Mouse (Mus musculus): ENCODE results near the gene Lasp1. TPM values are rescaled to one million over a fixed set of nuclear protein-coding genes. Genes with fewer than 3 reads are reported as not detected.
A peak's percentile ranks its signal among the peaks of the same experiment; 100 is the strongest.

Lasp1 gene
- polyA plus RNA-seq, 1 experiment from 2014 or later, result 31.4 TPM

DNA sequence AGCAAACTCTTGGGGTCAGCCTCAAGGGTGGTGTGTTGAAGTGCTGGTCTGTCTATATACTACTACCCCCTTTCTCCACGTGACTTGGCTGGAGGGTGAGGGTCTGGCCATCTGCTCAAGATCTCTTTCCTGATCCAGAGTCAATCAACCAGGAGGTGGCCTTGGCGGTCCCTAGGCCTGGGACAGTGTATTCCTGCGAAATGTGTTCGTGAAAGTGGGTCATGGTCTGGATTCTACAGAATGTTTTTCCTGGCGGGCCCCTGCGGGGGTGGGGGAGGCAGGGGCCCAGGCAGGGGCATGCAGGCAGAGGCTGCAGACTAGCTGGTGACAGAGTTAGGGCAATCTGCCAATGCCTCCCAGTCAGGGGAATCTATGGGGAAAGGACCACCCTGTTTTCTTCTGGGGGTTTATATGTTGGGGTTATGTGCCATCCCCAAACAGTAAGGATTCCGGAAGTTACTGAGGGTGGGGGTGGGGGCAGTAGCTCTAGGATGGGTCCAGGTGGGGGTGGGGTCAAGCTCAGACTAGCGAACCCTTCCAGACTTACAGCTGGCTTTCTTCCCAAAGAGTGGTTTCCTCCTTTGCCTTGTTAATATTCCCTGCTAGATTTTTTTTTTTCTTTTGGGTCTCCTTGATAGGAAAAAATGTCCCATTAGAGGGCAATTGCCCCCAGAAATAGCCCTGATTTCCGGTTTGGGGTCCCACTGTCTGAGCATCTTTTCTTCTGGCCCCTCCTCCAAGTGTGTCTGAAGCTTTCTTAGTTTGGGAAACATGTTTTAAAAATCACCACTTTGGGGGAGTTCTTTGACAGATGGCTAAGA is 6.3 kb downstream of the Lasp1 start:
- Histone ChIP-seq H3K4me3 (replicated peaks) (no peak overlapping the region), H3K36me3 (replicated peaks) (peaks cover 6% of the 10 kb centered on the region; the same call in 1 of the 2 replicates), H3K9ac (no peak overlapping the region), H3K4me2 (peak overlapping the region; percentile 11; the same call in 1 of the 2 replicates), H3K27ac (replicated peaks) (peak overlapping the region; percentile 45; the same call in 1 of the 2 replicates), H3K27me3 (peaks cover 8% of the 10 kb centered on the region), H3K4me1 (replicated peaks) (peaks cover 92% of the 10 kb centered on the region), H3K9me3 (replicated peaks) (no peaks in the 10 kb centered on the region)
- WGBS (ENCODE audit: insufficient replicate concordance), result 34% methylated on average over 9 of the region's 9 CpGs
- ATAC-seq (ENCODE audit: insufficient read depth), result no peak

DNA sequence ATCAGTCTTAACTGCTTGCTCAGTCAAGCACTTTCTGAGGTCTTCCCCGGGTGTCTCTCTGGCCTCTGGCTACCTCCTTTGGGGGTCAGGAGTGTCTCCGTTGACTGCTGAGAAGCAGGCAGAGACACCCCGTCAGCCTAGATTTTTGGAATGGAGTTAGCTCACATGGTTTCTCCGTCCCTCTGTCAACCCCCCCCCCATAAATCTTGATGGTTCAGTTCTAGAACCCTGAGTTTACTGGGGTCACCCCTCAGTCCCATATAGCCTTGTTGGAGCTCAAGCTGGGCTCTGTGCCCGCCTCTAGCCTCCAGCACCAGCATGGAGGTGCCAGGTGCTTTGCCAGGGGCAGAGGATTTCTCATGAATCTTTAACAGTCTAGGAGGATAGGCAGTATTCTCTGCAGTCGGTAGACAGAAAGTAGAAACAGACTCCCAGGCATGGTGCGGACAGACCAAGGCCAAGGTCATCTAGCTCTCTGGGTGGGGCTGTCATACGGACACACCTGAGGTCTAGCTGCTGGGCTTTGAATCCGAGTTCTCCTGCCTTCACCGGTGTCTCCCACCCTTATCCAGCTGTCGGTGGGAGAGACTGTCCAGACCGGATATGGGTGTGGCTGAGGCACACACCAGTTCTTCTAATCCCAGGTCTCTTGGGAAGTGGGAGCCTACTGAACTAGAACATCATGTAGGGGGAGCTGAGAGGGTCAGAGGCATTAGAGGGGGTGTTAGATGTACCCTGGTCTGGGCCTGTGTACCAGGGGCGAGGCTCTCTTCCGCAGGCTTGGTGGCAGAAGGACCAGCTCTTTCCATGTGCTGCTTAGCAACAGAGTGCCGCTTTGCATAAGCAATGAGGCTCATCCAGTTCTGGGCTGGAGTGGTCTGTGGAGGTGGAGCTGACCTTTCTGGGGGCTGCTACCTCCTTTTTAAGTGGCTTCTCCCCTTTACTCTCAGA is 7.1 kb downstream of the Lasp1 start:
- Histone ChIP-seq H3K9me3 (replicated peaks) (no peaks in the 10 kb centered on the region), H3K27ac (replicated peaks) (peak overlapping the region; percentile 45), H3K4me2 (no peak overlapping the region), H3K4me3 (replicated peaks) (no peak overlapping the region), H3K9ac (no peak overlapping the region), H3K4me1 (replicated peaks) (peaks cover 92% of the 10 kb centered on the region), H3K27me3 (peaks cover under 1% of the 10 kb centered on the region; the same call in 1 of the 2 replicates), H3K36me3 (replicated peaks) (peaks cover 6% of the 10 kb centered on the region; the same call in 1 of the 2 replicates)
- WGBS (ENCODE audit: insufficient replicate concordance), result 54% methylated on average over 15 of the region's 15 CpGs
- ATAC-seq (ENCODE audit: insufficient read depth), result no peak

DNA sequence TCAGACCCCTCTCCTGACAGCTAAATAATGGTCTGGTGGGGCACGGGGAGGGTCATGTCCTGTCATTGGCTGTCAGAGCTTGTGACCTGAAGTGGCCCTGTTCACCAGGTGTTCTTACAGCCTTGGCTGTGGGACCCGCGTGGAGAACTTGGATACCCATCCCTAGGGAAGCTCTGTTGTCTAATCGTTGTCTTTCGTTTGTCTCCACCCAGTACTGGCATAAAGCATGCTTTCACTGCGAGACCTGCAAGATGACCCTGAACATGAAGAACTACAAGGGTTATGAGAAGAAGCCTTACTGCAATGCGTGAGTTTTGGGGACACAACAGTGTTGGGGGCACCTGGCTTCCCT is 7.8 kb downstream of the Lasp1 start:
- 72% methylated on average over 7 of the region's 7 CpGs for WGBS (ENCODE audit: insufficient replicate concordance)
- Histone ChIP-seq H3K4me1 (replicated peaks) (peaks cover 91% of the 10 kb centered on the region), H3K27ac (replicated peaks) (no peak overlapping the region), H3K9ac (no peak overlapping the region), H3K36me3 (replicated peaks) (peaks cover 6% of the 10 kb centered on the region; the same call in 1 of the 2 replicates), H3K4me3 (replicated peaks) (no peak overlapping the region), H3K9me3 (replicated peaks) (no peaks in the 10 kb centered on the region), H3K4me2 (no peak overlapping the region), H3K27me3 (no peaks in the 10 kb centered on the region)
- no peak for ATAC-seq (ENCODE audit: insufficient read depth)

DNA sequence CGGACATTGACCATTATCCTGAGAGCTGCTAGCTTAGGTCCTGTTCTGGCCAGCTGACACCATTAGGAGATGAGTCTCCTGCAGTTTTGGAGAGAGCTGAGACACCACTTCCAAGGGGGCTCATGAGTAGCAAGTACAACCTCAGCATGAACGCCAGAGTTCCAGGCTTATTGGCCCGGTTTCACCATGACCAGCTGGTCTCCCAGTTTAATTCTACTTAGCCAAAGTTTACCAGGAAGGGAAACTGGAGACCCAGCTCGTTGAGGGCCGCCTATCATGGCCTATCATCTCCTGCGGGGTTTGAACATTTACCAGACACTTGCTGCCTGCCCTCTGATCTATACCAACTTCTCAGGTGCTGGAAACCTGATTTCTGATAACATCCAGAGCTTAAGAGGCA is 8.8 kb downstream of the Lasp1 start:
- Histone ChIP-seq H3K4me1 (replicated peaks) (peaks cover 88% of the 10 kb centered on the region), H3K4me2 (no peak overlapping the region), H3K9ac (no peak overlapping the region), H3K9me3 (replicated peaks) (no peaks in the 10 kb centered on the region), H3K27me3 (no peaks in the 10 kb centered on the region), H3K27ac (replicated peaks) (no peak overlapping the region; the same call in 1 of the 2 replicates), H3K36me3 (replicated peaks) (peaks cover 6% of the 10 kb centered on the region; the same call in 1 of the 2 replicates), H3K4me3 (replicated peaks) (no peak overlapping the region)
- WGBS (ENCODE audit: insufficient replicate concordance), result 36% methylated on average over 6 of the region's 6 CpGs
- ATAC-seq (ENCODE audit: insufficient read depth), result no peak

DNA sequence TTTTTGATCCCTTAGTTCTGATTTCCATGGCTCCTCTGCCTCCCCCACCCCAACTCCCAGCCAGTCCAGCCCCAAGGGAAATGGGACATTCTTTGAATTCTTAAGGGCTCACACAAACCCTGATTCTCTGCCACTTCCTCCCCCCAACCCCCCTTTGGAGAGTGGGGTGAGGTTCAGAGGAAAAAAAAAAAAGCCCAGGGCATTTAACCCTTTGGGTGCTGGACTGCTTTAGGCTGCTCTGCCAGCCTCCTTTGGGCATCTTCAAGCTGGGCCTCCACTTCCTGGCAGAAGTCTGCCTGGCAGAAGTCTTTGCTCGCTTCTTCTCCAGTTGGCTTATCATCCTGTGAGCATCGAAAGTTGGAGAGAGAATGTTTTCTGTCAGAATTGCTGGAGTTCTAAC is 9.3 kb downstream of the Lasp1 start:
- Histone ChIP-seq H3K9me3 (replicated peaks) (no peaks in the 10 kb centered on the region), H3K4me3 (replicated peaks) (no peak overlapping the region), H3K27ac (replicated peaks) (no peak overlapping the region), H3K27me3 (no peaks in the 10 kb centered on the region), H3K9ac (no peak overlapping the region), H3K4me1 (replicated peaks) (peaks cover 88% of the 10 kb centered on the region), H3K36me3 (replicated peaks) (peaks cover 6% of the 10 kb centered on the region; the same call in 1 of the 2 replicates), H3K4me2 (no peak overlapping the region)
- no peak for ATAC-seq (ENCODE audit: insufficient read depth)
- 42% methylated on average over 2 of the region's 2 CpGs for WGBS (ENCODE audit: insufficient replicate concordance)

DNA sequence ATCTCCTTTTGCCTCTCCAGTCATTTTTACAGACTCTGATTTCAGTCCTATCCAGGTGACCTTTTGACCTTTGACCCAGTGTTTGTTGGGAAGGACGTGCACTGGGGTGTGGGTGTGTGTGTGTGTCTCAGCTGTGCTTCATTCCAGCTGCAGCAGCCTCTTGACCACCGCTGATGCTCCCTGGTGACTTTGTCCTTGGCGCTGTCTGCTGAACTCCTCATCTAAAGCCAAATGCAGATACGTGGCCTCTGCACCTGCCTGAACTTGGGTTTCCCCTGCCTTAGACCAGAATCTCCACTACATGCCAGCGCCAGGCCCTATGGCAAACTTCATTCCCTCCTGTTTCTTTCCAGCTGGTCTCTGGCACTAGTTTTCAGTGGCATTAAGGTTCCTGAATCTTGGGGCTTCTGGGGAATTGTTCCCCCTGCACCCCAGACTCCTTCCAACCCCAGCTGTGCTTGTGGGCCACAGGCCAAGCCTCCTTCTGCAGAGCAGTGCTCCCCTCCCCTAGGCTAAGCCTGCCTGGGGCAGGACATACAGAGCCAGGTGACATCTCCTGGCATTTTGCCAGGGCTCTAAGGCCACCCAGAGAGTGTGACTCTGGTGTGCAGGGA is 9.9 kb downstream of the Lasp1 start:
- WGBS (ENCODE audit: insufficient replicate concordance), result 56% methylated on average over 5 of the region's 5 CpGs
- Histone ChIP-seq H3K9ac (no peak overlapping the region), H3K27ac (replicated peaks) (peak overlapping the region; percentile 24; the same call in 1 of the 2 replicates), H3K9me3 (replicated peaks) (no peaks in the 10 kb centered on the region), H3K36me3 (replicated peaks) (peaks cover 6% of the 10 kb centered on the region; the same call in 1 of the 2 replicates), H3K4me2 (no peak overlapping the region), H3K4me3 (replicated peaks) (no peak overlapping the region), H3K27me3 (no peaks in the 10 kb centered on the region), H3K4me1 (replicated peaks) (peaks cover 88% of the 10 kb centered on the region)
- no peak for ATAC-seq (ENCODE audit: insufficient read depth)

DNA sequence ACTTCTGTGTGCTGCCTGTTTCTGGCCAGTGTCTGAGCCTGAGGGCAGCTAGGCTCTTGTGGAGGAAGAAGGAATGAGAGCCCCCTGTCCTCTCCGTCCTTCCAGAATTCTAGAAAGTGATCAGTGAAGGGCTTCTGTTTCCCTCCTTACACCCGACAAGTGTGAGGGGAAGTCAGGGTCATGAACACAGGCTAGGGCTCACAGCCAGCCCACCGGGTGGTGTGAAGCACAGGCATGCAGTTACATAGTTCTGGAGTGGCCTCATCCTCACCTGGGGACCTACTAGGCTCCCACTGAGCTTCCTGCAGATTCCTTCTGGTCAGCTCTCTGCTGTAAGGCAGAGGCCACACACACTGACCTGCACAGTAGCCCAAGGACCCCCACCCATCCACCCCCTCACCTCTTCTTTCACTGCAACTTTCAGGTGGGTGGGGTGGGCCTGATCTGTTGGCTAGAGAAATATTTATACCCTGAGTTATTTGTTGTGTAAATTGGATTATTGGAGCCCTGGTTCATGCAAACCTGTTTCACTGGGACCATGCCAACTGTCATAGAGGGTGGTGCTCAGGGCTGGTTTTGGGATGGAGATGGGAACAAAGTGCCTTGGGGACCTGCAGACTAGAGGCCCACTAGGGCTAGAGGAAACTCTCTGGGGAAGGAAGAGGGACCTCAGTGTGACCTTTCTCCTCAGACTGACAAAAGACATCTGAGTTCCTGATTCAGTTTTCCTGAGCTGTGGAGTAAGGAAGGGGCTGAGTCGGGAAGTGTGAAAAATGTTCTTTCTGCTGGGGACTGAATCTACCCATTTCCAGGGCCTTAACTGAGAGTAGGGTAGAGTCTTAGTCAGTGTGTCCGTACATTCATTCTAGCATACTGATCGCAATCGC is 10.7 kb downstream of the Lasp1 start:
- H3K4me3 ChIP-seq (replicated peaks), result no peak overlapping the region
- H3K27ac ChIP-seq (replicated peaks), result peak overlapping the region; percentile 24; the same call in 1 of the 2 replicates
- H3K36me3 ChIP-seq (replicated peaks), result peaks cover 6% of the 10 kb centered on the region; the same call in 1 of the 2 replicates
- no peak for ATAC-seq (ENCODE audit: insufficient read depth)
- WGBS (ENCODE audit: insufficient replicate concordance), result 52% methylated on average over 7 of the region's 7 CpGs
- H3K4me1 ChIP-seq (replicated peaks), result peaks cover 87% of the 10 kb centered on the region
- no peak overlapping the region for H3K4me2 ChIP-seq
- H3K27me3 ChIP-seq, result no peaks in the 10 kb centered on the region
- no peak overlapping the region for H3K9ac ChIP-seq
- H3K9me3 ChIP-seq (replicated peaks), result no peaks in the 10 kb centered on the region

DNA sequence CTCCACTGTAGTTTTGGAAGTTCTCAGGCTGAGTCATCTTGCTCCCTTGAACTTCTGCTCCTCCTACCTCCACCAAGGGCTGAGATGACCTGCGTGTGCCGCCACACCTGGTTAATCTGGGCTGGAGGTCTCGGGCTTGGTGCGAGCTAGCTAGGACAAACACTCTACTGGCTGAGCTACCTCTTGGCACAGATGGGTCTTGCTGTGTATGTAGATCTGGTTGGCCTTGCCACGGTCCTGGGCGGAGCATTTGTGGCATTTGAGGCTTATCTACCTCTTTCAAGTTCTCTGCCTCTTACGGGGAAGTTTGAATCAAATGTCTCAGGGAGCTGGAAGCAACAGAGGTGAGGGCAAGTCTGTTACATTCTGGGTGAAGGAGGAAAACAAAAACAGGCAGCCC is 11.6 kb downstream of the Lasp1 start:
- no peak overlapping the region for H3K4me3 ChIP-seq (replicated peaks)
- no peak overlapping the region for H3K9ac ChIP-seq
- H3K27me3 ChIP-seq, result no peaks in the 10 kb centered on the region
- no peaks in the 10 kb centered on the region for H3K9me3 ChIP-seq (replicated peaks)
- WGBS (ENCODE audit: insufficient replicate concordance), result 47% methylated on average over 7 of the region's 7 CpGs
- no peak for ATAC-seq (ENCODE audit: insufficient read depth)
- no peak overlapping the region for H3K27ac ChIP-seq (replicated peaks)
- peaks cover 87% of the 10 kb centered on the region for H3K4me1 ChIP-seq (replicated peaks)
- H3K36me3 ChIP-seq (replicated peaks), result peaks cover 6% of the 10 kb centered on the region; the same call in 1 of the 2 replicates
- H3K4me2 ChIP-seq, result no peak overlapping the region

DNA sequence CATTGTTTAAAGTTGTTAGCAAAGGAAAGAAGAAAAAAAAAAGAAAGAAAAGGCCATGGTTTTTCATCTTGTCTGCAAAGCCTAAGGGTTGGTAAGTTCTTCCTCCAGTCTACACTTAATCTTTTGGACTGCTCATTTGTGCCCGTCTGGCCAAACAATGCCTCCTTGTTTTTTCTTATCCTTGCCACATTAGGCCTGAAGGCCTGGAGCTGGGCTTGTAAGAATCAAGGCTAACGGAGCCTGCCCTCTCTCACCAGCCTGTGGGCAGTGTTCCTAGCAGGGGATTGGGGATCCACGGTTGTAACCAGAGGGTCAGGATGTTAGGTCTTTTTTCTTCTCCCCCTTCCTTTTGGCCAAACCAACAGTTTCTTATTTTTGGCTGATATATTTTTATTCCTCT is 12.2 kb downstream of the Lasp1 start:
- no peak overlapping the region for H3K9ac ChIP-seq
- no peak overlapping the region for H3K27ac ChIP-seq (replicated peaks)
- no peak overlapping the region for H3K4me2 ChIP-seq
- WGBS (ENCODE audit: insufficient replicate concordance), result 57% methylated on average over 3 of the region's 3 CpGs
- H3K4me1 ChIP-seq (replicated peaks), result peaks cover 87% of the 10 kb centered on the region
- ATAC-seq (ENCODE audit: insufficient read depth), result no peak
- no peaks in the 10 kb centered on the region for H3K27me3 ChIP-seq
- no peak overlapping the region for H3K4me3 ChIP-seq (replicated peaks)
- H3K9me3 ChIP-seq (replicated peaks), result no peaks in the 10 kb centered on the region
- H3K36me3 ChIP-seq (replicated peaks), result peaks cover 10% of the 10 kb centered on the region

Measured in liver, embryonic 15.5 days (tissue).